Mouse (Mus musculus): ENCODE results near the gene Igf2bp1.
A peak's percentile ranks its signal among the peaks of the same experiment; 100 is the strongest.

The Igf2bp1 gene

DNA sequence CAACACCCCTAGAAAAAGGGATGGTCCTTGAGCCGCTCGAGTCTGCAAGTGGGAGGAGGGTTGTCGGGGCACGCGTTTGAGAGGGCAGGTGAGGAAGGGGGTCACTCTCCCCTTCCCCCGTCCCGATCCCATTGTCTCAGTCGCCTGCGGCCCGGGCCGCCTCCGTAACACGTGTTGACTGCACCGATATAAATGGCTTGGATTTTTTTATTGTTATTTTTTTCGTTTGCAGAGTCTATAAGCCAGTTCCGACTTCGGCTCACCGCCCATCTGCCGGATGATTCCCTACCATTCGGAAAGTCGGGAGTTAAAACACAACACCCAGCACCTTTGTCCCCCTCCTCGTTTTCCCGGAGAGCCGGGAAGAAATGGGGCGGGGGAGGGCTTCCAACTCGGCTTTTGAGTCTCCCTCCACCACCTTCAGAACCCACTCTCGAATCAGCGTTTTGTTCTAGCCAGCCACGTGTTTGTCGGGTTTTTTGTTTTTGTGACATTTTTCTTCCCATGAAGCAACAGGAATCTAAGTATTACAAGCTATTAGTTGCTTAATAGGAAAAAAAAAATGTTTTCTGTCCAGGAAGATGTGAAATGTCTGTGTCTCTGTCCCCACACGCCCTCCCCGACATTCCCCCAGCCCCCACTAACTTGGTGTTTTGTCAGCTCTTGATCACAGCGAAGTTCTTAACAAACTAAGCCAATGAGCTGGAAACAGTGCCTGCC lies 1.9 kb upstream of the Igf2bp1 start:
- DNase-seq (ENCODE audit: low read depth, low spot score), result no peak

DNA sequence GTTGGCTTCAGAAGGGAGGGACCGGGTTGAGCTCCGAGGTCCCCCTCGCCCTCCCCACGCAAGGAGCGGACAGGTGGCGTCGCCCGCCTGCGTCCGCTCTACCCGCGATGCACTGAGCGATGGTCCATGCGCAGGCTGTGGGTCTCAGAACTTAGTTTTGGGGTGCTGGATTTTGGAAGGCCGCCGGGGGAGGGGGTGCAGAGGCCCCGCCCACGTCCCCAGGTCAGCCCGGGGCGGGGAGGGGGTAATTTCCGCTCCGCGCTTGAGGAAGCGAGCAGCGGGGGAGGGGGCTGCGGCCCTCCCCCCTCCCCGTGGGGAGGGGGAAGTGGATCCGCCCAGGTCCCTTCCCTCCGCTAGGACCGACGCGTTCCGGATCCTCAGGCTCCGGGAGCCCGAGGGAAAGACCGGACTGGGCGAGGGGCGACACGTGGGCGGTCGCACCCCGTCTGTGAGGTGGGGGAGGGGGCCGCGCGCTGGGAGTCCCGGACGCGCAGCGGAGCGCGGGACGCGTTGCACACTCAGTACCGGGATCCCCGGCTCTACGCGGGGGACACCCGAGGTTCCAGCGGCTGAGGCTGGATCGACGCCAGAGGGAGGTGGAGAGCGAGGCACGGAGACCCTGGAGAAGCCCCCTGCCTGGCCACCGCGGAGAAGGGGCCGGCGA lies 1.2 kb upstream of the Igf2bp1 start:
- DNase-seq (ENCODE audit: low read depth, low spot score), result no peak

DNA sequence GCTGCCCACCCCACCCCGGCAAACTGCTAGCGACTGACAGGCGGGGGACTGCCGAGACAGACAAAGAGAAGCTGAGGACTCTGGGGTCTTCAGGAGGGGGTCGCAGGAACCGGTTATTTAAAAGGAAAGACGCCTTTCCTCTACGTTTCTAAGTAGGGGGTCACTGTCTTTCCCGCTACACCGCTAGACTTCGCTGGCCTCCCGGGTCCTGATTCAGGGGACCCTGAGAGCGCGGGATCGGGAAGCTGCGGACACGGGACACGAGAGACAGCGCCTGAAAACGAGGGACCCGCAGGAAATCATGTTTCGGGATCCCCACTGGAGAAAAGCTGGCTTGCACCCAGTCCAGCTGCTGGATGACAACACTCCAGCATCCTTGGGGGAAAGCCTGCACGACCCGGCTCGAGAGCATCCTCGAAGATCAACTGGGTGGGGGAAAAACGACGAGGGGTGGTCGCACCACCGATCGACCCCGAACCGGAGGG lies 669 bp upstream of the Igf2bp1 start:
- DNase-seq (ENCODE audit: low read depth, low spot score), result no peak

DNA sequence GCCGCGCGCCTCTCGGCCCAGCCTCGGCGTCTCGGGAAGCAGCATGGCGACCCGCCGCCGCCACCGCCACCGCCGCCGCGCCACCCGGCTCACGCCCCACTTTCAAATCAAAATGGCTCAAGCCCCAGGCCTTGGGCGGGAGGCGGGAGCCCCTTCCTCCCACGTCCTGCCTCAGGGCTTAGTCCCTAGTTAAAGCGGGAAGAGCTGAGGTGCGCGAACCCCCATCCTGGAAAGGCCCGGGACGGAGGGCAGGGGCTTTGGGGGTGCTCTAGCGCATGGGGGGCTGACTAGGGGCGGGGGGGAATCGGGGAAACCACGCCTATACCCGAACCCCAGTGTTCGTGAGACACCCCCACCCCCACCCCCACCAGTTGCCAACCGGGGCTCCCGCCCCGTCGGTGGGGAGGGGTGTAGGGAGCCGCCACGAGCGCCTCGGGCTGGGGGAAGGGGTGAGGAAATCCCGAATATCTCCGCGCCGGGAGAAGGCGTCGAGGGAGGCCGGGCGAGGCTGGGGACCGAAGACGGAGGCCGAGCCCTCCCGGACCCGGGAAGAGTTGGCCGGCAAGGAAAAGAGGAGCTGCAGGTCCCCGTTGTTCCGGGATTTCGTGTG lies 842 bp downstream of the Igf2bp1 start:
- no peak for DNase-seq (ENCODE audit: low read depth, low spot score)

DNA sequence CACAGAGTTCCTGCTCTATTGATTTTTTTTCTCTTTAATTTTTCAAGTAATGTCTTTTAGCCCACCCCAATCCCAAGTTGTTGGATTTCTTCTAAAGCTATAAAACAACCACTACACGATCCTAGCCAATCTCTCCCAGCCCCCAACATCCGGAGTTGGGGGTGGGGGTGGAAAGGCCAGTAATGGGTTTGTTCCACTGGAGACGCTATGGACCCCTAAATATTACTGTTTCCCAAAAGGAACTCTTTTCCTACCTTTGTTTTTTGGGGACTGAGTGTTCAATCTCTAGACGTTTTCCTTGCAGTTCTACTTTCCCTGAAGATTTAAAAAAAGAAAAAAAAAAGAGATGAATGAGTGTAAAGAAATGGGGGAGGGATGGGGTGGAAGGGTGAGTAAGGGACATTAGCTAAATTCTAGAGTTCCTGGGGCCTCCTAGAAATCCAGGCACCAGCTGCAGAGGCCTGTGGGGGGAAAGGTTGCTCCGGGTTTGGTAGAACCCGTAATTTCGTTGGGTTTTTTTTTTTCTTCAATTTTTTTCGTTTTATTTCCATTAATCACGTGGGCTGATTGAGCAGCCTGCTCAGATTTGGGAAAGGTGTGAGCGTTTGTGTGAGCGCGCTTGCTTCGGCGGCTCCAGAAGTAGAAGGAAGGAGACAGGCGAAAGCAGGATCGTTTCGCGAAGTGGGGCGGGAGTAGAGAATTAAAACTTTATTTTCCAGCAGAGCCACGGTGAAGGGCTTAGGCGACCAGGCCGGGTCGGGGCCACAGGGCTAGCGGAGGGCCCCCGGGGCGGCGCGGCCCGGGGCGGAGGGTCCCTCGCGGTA lies 1.6 kb downstream of the Igf2bp1 start:
- no peak for DNase-seq (ENCODE audit: low read depth, low spot score)

DNA sequence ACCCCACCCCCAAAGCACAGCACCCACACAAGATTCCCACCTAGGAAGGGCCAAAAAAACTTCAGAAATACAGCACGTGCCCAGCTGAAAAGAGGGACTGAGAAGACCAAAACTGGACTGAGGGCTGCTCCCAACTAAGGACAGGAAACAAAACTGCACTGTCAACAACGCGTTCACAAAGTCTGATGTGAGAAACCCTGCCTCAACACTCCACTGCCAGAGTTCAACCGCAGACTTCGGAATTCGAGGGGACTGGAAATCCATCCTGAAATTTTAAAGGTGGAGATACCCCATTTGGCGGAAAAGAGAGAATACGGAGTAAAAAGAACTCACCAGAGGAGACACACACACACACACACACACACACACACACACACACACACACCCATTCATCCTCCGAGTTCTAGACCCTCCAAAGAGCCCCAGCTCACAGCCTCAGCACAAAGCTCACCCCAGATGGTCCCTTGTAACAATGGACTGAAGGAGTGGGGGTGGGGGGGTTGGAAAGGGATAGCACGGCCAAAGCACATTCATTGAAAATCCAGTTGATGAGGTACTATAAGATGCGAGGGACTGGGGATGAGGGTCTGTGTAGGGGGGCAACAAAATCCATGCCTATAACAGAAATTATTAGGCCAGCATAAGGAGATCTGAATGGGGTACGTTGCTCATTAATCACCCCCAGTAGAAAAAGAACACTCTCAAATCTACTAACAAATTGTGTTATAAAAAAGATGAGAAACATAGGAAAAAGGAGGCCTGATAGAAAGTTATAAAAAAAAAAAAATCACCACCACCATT lies 2.4 kb downstream of the Igf2bp1 start:
- DNase-seq (ENCODE audit: low read depth, low spot score), result no peak

DNA sequence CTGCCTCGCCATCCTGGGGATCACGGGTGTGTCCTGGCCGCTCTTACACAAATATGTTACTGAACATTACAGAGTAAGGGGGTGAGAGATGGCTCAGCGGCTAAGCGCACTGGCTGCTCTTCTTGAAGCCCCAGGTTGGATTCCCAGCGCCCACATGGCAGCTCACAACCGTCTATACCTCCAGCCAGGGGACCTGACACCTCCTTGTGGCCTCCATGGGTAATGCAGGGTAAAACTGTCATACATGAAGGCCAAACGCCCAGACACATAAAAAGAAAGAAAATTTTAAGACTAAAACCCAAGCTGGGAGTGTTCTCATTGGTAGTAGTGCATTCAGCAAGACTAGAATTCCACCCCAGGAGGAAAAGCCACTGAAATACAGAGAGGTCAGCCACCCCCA lies 11.6 kb downstream of the Igf2bp1 start:
- DNase-seq (ENCODE audit: low read depth, low spot score), result no peak

DNA sequence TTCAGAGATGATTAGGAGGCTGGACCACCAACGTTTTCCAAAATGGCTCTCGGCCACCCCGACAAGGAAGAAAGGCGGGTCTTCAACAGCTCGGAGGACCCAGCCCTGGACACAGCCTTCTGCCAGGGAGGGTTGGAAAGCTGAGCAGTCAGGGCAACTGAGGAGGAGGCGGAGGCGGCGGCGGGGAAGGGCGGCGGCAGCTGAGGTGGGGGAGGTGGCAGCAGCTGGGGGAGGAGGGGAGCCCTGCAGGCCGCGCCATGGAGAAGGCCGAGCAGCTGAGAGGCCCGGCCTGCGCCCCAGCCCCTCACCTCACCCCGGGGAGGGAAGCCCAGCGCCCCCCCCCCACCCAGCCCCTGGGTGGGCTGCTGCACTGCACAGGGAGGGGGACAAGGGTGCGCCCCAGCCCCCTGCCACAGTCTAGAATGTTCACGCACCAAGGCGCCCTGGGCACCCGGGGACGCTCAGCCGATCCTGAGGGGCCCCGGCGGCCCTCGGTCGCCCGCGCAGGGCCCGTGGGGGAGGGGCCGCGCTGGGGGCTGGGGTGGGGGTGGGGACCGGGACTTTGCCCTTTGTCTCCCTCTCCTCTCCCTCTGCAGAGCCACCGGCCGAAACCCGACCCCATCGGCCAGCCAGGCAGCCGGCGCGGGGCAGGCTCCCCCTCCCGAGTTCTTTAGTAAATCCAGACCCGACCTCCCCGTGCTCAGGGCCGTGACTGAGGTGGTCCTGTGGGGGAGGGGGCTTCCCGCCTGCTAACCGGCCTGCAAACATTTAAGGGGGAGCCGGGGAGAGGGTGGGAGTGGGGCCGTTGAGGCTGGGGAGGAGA lies 14.6 kb downstream of the Igf2bp1 start:
- no peak for DNase-seq (ENCODE audit: low read depth, low spot score)

DNA sequence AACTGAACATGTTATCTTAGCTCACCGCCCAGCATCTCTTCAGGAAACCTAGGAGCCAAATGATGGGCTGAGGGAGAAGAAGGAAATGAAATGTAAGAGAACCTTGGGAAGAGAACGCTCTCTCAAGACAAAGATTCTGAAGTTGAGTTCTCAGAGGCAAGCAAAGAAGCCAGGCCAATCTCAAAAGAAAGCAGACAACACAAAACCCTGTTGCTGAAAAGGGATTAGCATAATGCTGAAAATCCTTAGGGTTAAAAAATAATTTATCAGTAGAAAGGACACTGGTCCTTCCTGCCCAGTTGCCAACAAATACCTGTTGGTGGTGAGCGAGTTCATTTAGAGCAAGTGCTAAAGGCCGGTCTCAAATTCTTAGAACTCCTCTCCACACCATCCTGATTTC lies 15.3 kb downstream of the Igf2bp1 start:
- DNase-seq (ENCODE audit: low read depth, low spot score), result no peak

DNA sequence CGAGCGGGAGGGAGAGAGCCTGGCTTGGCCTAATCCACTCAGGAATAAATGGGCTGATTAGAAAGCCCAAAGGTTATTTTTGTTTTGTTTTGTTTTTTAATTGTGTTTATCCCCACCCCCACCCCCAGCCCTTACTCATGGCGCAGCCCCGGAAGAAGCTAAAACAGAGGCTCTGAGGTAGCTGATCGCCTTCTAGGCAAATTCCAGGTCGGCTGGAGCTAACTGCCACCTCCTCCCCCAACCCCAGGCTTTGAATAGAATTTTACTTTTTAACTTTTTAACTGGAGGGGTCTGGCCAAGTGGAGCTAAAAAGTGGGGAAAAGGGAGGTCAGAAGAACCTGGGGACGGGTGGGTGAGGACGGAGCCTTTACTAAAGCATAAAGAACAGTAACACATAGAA lies 15.9 kb downstream of the Igf2bp1 start:
- no peak for DNase-seq (ENCODE audit: low read depth, low spot score)

DNA sequence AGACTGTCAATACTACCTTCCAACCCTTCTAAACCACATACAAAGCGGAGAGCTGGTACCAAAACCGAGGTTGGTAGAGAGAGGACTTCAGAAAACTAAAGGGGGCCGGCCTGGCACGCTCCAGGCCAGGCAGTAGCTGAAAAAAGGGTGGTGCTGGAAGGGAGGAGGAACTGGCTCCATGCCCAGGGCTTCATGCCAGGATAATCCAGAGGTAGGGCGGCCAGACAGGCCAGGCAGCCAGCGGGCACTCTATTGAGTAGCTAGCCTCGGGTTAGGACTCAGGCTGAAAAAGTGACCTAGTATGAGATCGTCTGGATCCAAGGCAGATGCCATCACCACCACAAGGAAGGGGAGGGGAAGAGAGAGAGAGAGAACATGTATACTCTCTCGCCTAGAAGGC lies 17.2 kb downstream of the Igf2bp1 start:
- no peak for DNase-seq (ENCODE audit: low read depth, low spot score)

DNA sequence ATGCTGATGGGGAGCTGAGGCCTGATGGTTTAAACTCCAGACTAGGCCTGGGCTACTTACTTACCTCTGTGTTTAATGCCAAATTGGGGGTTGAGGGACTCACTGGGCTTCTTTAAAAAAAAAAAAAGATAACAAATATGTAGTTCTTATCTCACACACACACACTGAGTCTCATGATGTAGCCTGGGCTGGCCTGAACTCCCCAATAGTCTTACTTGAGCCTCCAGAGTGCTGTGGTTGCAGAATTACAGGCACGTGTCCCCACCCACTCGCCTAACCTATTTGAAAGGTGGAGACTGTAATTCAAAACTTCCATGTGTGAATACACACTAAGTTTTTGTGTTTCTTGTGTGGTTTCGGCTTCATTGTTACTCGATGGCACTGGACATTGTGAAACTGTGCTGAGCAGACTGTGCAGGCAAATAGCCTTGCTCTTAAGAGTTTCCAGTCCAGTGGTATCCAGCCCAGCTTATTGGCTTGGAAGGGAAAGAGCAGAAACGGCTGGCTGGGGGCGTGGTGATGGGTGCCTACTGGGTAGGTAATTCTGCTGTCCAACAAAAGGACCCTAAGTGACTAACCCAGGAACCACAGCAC lies 17.8 kb downstream of the Igf2bp1 start:
- DNase-seq (ENCODE audit: low read depth, low spot score), result no peak

DNA sequence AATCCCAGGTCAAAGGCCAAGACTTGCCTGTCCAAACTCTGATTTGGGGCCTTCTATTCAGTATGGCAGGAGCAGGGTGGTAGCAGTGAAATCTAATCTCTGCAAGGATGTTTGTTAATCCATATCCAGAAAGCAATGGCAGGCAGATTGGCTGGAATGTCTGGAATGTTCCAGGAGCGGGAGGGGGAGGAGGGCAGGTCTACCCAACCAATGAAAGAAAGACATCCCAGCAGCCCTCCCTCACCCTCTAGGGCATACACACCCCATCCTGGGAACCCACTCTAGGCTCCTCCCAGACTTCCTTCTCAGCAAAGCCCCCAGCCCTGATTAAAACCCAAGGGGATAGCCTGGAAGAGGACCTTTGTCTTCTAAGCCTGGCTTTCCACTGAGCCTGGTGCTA lies 23.3 kb downstream of the Igf2bp1 start:
- no peak for DNase-seq (ENCODE audit: low read depth, low spot score)

DNA sequence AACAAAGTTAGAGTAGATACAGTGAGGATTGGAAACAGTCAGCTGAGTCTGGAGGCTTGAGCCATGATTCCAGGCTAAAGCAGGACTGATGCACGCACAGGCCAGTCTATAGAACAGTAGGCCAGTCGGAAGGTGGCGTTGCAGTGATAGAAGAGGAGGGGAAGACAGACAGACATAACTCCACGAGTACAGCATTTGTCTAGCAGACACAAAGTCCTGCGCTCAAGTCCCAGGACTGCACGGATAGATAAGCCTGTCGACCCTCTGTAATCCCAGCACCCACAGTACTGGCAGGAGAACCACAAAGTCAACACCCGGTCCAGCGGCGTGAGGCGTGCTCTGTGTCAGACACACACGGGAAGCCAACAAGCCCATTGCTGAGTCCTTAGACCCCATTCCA lies 23.9 kb downstream of the Igf2bp1 start:
- no peak for DNase-seq (ENCODE audit: low read depth, low spot score)

DNA sequence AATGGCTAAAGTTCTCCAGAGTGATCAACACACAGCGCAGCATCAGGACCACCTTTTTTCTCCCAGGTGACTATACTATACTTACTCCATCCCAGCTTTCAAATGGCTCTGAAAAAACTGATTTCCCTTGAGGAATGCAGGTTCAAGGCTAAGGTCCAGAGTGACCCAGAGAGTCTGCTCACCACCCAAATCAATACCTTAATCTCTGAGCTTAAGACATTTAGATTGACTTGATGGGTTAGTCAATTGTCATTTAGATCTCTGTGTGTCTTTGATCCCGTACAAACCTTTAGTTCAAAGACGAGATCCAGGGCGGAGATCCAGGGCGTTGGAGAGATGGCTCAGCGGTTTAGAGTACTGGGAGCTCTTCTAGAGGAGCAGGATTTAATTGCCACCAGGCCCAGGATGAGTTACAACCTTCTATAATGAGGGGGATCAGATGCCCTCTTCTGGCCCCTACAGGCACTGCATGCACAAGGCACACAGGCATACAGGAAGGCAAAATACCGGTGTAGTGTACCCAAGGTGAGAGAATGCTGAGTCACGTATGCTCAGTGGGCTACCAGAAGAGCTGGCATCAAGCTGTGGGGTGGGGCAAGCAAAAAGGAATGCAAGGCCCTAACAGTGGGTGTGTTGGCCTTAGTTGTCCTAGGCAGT lies 24.9 kb downstream of the Igf2bp1 start:
- DNase-seq (ENCODE audit: low read depth, low spot score), result peak; percentile 6

DNA sequence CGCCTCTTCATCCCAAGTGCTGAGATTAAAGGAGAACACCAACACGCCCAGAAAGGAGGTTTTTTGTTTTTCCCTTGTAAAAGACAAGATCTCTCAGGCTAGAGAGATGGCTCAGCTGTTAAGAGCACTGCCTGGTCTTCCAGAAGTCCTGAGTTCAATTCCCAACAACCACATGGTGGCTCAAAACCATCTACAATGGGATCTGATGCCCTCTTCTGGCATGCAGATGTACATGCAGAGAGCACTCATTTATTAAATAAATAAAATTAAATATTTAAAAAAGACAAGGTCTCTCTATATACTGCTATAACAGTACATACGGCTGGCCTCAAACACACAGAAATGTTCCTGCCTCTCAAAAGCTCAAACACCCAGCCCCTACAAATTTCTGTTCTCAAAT lies 27.3 kb downstream of the Igf2bp1 start:
- no peak for DNase-seq (ENCODE audit: low read depth, low spot score)

DNA sequence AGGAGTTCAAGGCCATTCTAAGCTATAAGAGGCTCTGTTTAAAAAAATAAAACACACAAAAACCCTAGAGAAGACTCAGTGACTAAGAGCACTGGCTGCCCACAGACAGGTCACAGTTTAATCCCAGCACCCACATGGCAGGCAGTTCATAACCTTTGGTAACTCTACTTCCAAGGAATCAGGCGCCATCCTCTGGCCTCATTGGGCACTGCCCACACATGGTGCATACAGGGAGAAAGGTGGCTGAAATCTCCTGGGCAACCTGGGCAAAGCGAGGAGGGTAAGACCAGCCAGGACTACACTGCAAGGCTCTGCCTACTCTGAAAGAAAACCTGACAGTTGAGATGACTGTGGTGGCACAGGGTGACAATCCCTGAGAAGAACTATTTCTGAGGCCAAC lies 29.4 kb downstream of the Igf2bp1 start:
- DNase-seq (ENCODE audit: low read depth, low spot score), result no peak

DNA sequence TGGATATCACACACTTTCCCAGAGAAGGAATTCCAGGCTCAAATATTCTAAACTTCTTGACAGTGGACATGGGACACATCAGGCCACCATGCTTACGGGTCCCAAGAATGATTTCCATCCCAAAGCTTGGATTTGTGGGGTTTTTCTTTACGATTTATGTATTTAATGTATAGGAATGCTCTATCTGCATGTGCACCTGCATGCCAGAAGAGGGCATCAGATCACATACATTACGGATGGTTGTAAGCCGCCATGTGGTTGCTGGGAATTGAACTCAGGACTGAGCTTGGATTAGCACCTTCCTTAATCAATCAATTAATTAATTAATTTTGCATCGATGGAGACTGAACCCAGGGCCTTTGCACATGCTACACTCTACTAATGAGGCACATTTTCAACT lies 30.0 kb downstream of the Igf2bp1 start:
- DNase-seq (ENCODE audit: low read depth, low spot score), result no peak

DNA sequence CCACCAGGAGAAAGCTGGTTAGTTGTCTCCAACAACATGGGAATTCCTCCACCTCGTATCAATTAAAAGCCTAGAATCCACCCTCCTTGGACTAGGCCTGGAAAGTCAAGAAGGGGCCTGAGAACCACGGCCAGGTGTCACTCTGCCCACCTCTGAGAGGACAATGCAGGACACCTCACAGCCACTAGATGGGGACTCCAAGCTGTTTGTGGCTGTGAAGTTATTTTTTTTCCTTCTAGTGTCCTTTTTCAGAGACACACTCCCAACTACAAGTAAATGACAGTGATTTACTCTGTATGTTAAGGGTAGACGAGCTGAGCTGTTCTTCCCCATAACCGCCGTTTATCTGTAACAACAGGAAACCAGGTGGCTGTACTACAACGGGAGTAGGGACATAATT lies 32.6 kb downstream of the Igf2bp1 start:
- DNase-seq (ENCODE audit: low read depth, low spot score), result no peak

DNA sequence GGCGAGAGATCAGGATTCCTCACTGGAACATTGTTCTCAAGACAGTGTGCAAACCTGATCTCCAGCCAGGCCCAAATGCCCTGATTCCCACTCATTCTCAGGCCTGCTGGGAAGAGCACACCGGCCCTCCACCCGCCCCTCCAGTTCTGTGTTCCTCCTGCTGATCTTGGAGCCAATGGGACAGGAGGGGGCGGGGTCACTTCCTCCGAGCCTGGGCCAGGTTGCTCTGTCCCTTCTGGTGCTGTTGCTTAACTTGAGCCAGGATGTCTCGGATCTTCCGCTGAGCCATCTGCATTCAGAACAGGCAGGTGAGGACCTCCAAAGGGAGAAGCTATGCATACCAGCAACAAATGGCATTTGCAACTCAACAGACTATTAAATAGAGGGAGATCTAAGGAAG lies 42.4 kb downstream of the Igf2bp1 start:
- DNase-seq (ENCODE audit: low read depth, low spot score), result peak; percentile 46
